Comparison of ENCODE assay signal across 8 mouse cellular contexts in the genomic region with DNA sequence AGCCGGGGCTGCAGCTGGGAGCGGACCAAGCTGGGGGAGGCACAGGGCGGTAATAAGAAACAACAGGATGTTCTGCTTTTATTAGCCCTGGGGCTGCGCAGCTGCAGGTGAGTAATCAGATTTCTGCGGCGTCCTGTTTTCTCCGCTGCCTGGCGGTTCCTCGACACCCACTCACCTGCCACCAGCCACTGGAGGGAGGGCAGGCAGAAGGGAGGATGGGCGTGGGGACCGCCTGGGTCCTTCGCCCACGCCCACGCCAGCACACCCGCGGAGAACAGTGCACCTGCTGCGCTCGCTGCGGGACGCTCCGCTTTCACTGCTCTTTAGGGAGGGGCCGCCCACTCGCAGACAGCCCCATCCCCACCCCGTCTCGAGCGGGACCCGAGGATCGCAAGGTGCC. TPM values are rescaled to one million over a fixed set of nuclear protein-coding genes. Genes with fewer than 3 reads are reported as not detected.
A peak's percentile ranks its signal among the peaks of the same experiment; 100 is the strongest.
DNase-seq lines count a peak whose midpoint lies in the region; ATAC-seq and TF ChIP-seq lines count a peak whose summit lies in the region.

No protein-coding gene starts in this region.

- no peak for ATAC-seq in forebrain, embryonic 14.5 days

- H3K79me2 ChIP-seq in myocyte (ENCODE audit: control insufficient read depth, insufficient read depth): no peaks in the 10 kb centered on the region

- peaks cover 14% of the 10 kb centered on the region for H3K27me3 ChIP-seq in forebrain, embryonic 14.5 days (replicated peaks; ENCODE audit: control insufficient read depth, insufficient read depth, low read length)
- H3K27me3 ChIP-seq in myocyte (ENCODE audit: control insufficient read depth, insufficient read depth, insufficient read length): no peaks in the 10 kb centered on the region

- DNase-seq in adrenal gland, adult 2 months: peak; percentile 34
- no peak for DNase-seq in adrenal gland, postnatal 25 days
- peak; percentile 92 for DNase-seq in CD4-positive, CD25-positive, alpha-beta regulatory T cell, adult 2 months (ENCODE audit: low read depth, low spot score)
- DNase-seq in forebrain, embryonic 14.5 days (ENCODE audit: low spot score): no peak
- peak; percentile 9 to 20 for DNase-seq in left cerebral cortex, postnatal 25 days (ENCODE audit: low spot score in 2 of 2)
- peak; percentile 75 for DNase-seq in thymus, postnatal 0 days (ENCODE audit: low spot score)
- no peak for DNase-seq in cerebellum, postnatal 25 days

- H3K36me3 ChIP-seq in forebrain, embryonic 14.5 days (ENCODE audit: control insufficient read depth, insufficient read depth, low read length): no peaks in the 10 kb centered on the region
- H3K36me3 ChIP-seq in myocyte (ENCODE audit: control insufficient read depth, insufficient read depth): no peaks in the 10 kb centered on the region

- H3K4me2 ChIP-seq in forebrain, embryonic 14.5 days (ENCODE audit: low read length): peak overlapping the region; percentile 46
- no peak overlapping the region for H3K4me2 ChIP-seq in myocyte (ENCODE audit: low read depth)

- 3% methylated on average over 27 of the region's 28 CpGs for WGBS in forebrain, embryonic 14.5 days

- no peak overlapping the region for H3K27ac ChIP-seq in forebrain, embryonic 14.5 days (ENCODE audit: low read depth, low read length)

- H3K9me3 ChIP-seq in forebrain, embryonic 14.5 days (replicated peaks; ENCODE audit: control insufficient read depth, low read length): no peaks in the 10 kb centered on the region

- peak overlapping the region; percentile 26; the same call in 1 of the 2 replicates for H3K9ac ChIP-seq in forebrain, embryonic 14.5 days (ENCODE audit: low read length)

- no peak for TF ChIP-seq POLR2A in myocyte (IDR thresholded peaks at IDR 0.05; ENCODE audit: insufficient read length, low read depth)

- intact Hi-C loops in left cerebral cortex, postnatal 25 days (cut with DNase I): no loop called here

- H3K4me3 ChIP-seq in forebrain, embryonic 14.5 days (ENCODE audit: low read depth, low read length): peak overlapping the region; percentile 11
- no peak overlapping the region for H3K4me3 ChIP-seq in myocyte

- H3ac ChIP-seq in myocyte (ENCODE audit: control insufficient read depth, insufficient read length): no peak overlapping the region

- no peaks in the 10 kb centered on the region for H3K4me1 ChIP-seq in forebrain, embryonic 14.5 days (ENCODE audit: control insufficient read depth, insufficient read depth, low read length)

TF ChIP-seq in myocyte, 11 proteins besides CTCF, POLR2A, EP300 and RAD21:
- TF ChIP-seq CEBPB (IDR thresholded peaks at IDR 0.05; ENCODE audit: insufficient read depth, poor library complexity, severe bottlenecking): no peak
- no peak for TF ChIP-seq POLR2AphosphoS2 (IDR thresholded peaks at IDR 0.05; ENCODE audit: insufficient read length, low read depth)
- TF ChIP-seq MAX (IDR thresholded peaks at IDR 0.05; ENCODE audit: low read depth): no peak
- TF ChIP-seq TCF3 (IDR thresholded peaks at IDR 0.05; ENCODE audit: insufficient read length, low read depth): no peak
- peak in 2 of 3 experiments; percentile 70 to 95 for TF ChIP-seq MYOD1 (IDR thresholded peaks at IDR 0.05; ENCODE audit: control insufficient read depth in 1 of 3, insufficient read length in 2 of 3, low read depth in 2 of 3)
- peak in 2 of 3 experiments; percentile 60 to 82 for TF ChIP-seq MYOG (IDR thresholded peaks at IDR 0.05; ENCODE audit: control insufficient read depth in 1 of 3, insufficient read depth in 1 of 3, insufficient read length in 2 of 3, low read depth in 2 of 3)
- TF ChIP-seq SRF (IDR thresholded peaks at IDR 0.05; ENCODE audit: control insufficient read depth, insufficient read length, low read depth): no peak
- no peak for TF ChIP-seq TCF12 (IDR thresholded peaks at IDR 0.05; ENCODE audit: insufficient read depth, poor library complexity, severe bottlenecking)

RNA-seq across cellular contexts. Expression of a gene that starts 28.5 kb away (rescaled TPM):
- 100 to 1,000 TPM; 582 to 615 TPM for total RNA-seq in adrenal gland, adult 2 months (2021)
- polyA plus RNA-seq in adrenal gland, adult 2 months (2012; rRNA removed): 162 and 164 TPM in 2 replicates
- 605 and 780 TPM in 2 replicates for total RNA-seq in adrenal gland, postnatal 25 days (2021)
- polyA plus RNA-seq in forebrain, embryonic 14.5 days (2014; fragmentation: Nextera tagmentation; extraction: Ambion mirVana): 331 and 459 TPM in 2 replicates
- 100 to 1,000 TPM; 233 to 241 TPM for total RNA-seq in left cerebral cortex, postnatal 25 days (2021)
- polyA plus RNA-seq in myocyte (2012; fragmentation: generic; extraction: Trizol): 1,551 TPM
- polyA plus RNA-seq in thymus, postnatal 0 days (2015; fragmentation: Nextera tagmentation; extraction: Ambion mirVana): 717 and 718 TPM in 2 replicates

Comparison
In these comparisons a context has a peak if more than half of its experiments do, and no peak if none do; other contexts are left out.
1. DNase-seq: peak in adrenal gland, adult 2 months (single experiment), CD4-positive, CD25-positive, alpha-beta regulatory T cell, adult 2 months (single experiment), left cerebral cortex, postnatal 25 days (2 of 2) and thymus, postnatal 0 days (single experiment); none in adrenal gland, postnatal 25 days (single experiment), forebrain, embryonic 14.5 days (single experiment) and cerebellum, postnatal 25 days (0 of 2).